Mouse (Mus musculus): ENCODE measurements around the gene Tspan31.
"Not testable (repeated sequence)": the region's sequence is repeated elsewhere in the genome, so short reads cannot be mapped to it uniquely, and the experiment has no call there.

Tspan31 gene

DNA sequence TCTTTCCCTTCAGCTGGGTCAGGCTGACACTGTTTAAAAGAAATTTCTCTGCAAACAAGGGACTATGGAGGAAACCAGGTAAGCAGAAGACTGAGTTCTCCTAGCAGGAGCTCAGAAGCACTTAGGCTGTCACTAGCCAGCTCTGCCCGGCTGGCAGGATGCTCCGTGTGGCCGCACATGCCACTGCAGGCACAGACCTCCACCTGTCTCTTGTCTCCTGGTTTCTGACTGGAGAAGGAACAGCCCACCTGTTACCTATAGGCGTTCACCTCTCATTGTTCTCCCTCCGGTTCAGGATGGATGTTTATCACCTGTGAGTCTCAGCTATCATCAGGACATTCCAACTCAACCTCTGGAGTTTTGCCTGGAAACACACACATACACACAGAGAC, 13.8 kb upstream of the Tspan31 start:
- DNase-seq (ENCODE audit: low spot score), result no peak

DNA sequence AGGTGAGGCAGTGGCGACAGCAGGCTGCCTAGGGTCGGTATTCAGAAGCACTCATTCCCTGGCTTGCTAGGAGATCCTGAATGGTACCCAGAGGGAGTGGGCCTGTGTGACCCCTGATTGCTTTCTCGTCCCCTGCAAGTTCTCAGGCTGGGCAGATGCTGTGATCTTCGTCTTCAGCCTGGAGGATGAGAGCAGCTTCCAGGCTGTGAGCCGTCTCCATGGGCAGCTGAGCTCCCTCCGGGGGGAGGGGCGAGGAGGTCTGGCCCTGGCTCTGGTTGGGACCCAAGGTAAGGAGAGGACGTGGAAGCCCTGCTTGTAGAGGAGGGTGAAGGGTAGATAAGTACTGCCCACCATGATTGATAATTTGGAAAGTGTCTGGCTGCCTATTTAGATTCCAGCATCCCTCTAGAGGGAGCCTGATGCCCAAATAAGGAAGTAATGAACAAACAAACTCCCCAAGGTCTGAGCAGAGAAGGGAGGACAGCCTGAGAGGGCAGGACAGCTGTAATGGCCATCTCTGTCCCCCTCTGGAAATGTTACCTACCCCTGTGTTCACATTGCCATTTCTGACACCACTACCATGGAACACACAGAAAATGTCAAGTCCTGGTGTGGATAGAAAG, 13.3 kb upstream of the Tspan31 start:
- DNase-seq (ENCODE audit: low spot score), result no peak

DNA sequence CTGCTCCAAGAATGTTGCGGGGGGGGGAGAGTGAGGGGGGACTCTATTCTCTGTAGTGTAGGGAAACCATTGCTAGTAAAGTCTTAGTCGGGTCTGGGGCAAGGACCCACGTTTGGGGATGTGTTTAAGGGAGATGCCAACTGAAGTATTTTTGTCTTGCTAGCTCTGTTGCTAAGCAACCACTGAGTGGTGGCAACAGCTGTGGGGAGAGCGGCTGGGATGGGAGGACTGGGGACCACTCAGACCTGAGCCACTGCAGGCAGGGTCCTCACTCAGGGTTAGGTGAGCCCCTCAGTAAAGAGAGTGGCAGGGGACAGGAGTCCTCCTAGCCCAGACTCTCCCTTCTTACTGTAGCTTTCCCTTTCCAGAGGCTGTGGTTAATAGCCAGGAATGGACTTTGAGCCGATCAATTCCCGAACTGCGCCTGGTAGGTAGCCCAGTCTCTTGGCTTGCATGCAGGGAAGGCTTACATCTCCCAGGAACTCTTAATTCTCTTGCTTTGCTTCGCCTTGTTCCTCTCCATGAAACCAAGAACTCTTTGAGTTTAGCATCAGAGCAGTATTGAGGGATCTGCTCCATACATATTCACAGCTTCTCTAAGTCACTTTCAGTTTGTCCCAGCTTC, 12.0 kb upstream of the Tspan31 start:
- no peak for DNase-seq (ENCODE audit: low spot score)

DNA sequence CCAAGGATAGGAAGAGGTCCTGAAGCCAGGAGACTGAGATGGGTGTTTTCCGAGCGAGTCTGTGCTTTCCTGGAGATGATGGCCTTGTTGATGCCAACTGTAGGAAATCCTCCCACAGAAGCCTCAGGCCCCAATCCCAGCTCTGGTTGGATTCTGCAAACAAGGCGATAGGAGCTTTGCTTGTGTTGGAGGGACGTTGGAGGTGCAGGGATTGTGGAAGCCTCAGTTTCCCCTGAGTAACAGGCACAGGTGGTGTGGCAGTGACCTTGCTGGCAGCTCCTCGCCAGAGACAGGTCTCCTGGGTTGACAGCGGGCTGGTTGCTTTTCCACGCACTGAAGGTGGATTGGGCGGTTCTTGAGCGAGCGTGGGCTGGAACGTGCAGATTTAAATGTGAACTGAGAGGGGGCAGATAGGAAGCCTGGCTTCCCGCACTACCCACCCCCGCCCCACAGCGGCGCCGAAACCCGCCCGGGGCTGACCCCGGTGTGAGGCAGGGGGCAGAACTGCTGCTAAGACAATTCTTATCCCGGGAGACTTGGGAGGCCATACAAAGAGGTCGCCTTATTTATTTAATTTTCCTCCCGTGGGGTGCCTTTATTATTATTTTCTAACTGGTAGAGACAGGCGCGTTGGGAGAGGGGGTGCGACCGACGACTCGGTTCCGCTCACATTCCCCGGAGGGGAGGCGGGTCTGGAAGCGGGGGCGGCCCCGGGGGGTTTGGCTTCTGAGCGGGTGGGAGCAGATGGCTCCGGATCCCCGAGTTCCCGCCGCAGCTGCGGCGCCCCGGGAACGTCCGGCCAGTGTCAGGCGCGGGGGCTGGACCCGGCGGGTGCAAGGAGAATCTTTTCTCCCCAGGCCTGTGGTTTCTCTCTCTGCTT, 11.1 kb upstream of the Tspan31 start:
- no peak for DNase-seq (ENCODE audit: low spot score)

DNA sequence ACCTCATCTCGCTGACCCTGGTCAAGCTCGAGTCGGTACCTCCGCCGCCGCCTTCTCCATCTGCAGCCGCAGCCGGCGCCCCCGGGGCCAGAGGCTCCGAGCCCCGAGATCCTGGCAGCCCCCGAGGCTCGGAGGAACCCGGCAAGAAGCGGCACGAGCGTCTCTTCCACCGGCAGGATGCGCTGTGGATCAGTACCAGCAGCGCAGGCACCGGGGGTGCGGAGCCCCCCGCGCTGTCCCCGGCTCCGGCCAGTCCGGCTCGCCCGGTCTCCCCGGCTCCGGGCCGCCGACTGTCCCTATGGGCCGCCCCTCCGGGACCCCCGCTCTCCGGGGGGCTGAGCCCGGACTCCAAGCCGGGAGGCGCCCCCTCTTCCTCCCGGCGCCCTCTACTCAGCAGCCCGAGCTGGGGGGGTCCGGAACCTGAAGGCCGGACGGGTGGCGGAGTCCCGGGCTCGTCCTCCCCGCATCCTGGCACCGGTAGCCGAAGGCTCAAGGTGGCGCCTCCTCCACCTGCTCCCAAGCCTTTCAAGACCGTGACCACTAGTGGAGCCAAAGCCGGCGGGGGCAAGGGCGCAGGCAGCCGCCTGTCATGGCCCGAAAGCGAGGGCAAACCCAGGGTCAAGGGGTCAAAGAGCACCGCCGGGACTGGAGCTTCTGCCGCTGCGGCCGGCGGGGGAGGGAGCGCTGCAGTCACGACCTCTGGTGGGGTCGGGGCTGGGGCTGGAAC, 9.8 kb upstream of the Tspan31 start:
- no peak for DNase-seq (ENCODE audit: low spot score)

DNA sequence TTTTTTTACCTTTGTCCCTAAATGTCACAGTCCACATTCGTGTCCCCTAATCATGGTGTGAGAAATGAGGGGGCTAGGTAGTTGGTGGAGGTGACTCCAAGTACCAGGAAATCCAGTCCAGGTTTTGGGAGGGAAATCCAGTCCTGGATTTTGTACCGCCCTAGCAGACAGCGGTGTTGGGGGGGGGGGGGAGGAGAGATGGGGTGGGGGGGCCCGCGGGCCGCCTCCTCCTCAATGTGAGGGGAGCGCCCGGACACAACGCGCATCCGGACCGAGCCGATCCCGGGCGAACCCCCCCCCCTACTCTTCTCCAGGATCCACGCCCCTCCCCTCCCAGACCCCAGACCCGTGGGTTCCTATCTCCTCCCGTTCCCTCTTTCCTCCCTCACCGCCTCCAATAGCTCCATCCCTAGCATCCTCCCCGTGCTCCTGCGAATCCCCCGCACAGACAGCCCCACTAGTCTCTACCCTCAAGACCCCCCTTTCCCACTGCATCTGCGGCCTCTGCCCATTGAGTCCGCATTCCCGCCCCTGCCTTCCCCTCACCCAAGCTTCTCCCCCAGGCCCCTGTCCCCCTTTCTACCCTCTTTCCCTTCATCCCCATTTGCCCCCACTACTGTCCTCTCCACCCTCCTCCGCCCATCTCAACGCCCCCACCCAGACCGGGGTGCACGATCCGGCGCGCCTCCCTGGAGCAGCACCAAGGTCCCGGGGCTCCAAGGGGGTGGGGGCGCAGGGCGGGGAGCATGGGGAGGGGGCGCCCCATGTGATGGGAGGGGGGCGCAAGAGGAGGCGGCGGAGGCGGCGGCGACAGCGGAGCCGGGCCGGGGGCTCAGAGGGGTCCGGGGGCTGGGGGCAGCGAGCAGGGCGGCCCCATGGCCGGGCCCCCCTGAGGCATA, 8.9 kb upstream of the Tspan31 start:
- no peak for DNase-seq (ENCODE audit: low spot score)

DNA sequence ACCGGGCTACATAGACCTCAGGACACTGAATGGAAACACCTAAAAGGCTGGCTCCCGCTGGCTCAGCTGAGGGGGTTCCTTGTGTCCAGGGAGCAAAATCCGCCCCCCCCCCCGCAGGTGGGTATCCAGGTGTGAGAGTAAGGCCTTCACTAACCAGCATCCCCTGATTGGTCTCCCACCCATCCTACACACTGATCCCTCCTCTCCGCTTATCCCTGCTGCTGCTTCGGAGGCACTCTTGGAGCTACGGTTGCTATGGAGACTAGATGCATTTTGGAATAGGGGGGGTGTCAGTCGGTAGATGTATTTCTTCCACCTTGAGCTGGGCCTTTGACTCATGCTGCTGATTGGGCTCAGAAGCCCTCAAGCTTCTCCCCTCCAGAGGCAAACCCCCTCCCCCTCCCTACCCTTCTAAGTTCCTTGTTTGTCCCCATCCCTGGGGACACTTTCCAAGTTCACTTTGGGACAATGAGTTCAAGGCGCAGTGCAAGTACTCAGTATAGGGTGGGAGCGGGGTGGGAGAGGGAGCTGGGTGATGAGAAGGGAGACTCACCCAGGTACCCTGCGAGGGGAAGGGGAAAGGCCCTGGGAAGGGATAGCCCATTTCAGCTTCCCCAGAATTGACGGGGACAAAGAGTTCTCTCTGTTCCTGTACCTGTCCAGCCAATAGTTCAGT, 8.1 kb upstream of the Tspan31 start:
- DNase-seq (ENCODE audit: low spot score), result no peak

DNA sequence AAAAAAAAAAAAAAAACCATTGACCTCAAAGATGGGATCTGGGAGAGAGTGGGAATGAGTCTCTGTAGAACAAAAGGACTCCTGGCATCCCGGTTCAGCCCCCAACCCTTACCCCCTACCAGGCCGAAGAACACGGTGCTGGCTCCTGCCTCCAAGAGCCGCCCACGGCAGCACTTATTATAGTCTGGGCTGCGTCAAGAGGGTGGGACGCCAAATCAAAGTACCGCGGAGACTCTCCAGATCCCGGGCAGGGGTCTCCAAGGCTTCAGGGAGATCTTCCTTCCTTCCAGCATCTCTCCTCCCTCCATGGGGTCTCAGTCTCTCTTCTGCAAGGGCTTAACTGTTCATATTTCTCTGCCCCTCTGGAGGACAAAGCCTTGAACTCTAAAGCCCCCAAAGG, 7.5 kb upstream of the Tspan31 start:
- DNase-seq (ENCODE audit: low spot score), result no peak

DNA sequence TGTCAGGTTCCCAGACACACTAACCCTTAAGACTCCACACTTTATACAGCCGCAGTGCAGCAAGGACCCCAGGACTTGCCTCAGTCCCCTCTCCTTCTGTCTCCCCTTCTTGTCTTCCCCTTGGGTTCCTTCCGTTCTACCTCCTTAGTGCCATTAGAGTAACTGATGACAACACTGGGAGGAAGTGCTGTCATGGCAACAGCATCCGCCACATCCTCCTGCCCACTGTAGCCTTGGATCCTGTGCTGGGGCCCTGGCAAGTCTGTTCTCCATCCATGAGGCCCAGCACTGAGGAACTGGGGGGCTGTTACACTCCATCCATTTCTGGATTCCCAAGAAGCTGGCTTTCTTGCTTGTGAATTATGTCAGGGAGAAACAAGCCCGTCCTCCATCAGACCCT, 6.0 kb upstream of the Tspan31 start:
- no peak for DNase-seq (ENCODE audit: low spot score)

DNA sequence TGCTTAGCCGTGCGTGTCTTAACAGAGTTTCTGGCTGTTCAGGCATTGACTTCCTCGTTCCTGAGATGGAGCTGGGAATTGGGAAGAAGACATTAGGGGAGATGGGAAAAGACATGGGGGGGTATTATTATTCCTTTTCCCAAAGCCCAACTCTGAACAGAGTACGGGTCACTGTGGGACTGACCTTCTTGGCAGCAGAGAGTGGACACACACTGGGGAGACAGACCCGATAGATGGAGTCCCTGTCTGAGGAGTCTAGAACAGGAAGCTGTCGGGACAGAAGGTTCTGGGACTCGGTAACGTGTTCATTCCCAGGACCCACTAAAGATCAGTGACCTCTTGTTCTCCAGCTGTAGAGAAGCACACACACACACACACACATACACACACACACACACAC, 5.6 kb upstream of the Tspan31 start:
- DNase-seq (ENCODE audit: low spot score), result no peak

DNA sequence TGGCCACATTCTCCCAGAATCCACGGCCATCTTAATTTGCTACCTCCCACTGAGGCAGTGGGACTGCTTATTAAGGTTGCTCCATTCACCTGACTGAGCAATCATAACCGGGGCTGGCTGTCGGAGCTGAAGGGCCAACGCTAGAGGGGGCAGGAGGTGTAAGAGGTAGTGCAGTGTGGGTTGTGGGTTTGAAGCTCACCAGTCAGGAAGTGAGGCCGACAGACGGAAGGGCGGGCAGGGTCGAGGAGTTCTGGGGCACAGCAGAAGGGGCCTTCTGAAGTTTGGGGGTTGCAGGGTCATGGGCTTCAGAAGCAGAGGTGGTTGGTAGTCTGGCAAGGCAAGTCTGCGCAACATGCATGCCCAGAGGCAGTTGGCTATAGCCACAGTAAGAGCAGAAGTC, 5.0 kb upstream of the Tspan31 start, which contains the start of gene Agap2:
Agap2 (plus strand) TSS at position 205 of the 400 bp plus-strand sequence.
- no peak for DNase-seq (ENCODE audit: low spot score)

DNA sequence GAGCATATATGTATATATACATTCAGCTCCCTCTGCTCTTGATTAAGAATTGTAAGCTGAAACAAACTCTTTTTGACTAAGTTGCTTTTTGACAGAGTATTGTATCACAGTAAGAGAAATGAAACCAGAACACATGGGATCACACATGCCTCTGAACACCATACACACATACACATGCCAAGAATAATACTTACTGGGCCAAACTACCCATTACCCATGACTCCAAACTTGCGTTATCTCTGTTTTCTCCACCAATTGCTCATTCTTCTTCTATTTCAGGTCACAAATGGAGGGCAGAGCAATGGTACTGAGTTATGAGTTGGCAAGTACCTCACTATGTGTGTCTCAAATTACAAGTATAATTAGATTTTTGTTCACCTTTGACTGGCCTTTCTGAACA, 3.9 kb upstream of the Tspan31 start:
- DNase-seq (ENCODE audit: low spot score), result no peak

DNA sequence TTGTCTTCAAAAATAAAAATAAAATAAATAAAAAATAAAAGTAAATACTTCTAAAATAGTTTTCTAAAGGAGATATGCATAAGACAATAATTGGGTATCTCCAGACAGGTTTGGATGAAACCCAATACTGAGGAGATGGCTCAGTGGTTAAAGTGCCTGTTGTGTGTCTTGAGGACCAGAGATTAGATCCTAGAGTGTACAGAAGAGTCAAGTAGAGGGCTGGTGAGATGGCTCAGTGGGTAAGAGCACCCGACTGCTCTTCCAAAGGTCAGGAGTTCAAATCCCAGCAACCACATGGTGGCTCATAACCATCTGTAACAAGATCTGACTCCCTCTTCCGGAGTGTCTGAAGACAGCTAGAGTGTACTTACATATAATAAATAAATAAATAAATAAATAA, 2.9 kb upstream of the Tspan31 start:
- not testable (repeated sequence) for DNase-seq (ENCODE audit: low spot score)

DNA sequence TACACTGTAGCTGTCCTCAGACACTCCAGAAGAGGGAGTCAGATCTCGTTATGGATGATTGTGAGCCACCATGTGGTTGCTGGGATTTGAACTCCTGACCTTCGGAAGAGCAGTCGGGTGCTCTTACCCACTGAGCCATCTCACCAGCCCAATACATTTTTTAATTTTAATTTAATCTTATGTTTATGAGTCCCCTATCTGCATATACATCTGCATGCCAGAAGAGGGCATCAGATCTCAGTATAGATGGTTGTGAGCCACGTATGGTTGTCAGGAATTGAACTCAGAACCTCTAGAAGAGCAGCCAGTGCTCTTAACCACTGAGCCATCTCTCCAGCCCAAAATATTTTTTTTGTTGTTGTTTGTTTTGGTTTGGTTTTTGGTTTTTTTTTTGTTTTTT, 2.2 kb upstream of the Tspan31 start:
- DNase-seq (ENCODE audit: low spot score), result not testable (repeated sequence)

DNA sequence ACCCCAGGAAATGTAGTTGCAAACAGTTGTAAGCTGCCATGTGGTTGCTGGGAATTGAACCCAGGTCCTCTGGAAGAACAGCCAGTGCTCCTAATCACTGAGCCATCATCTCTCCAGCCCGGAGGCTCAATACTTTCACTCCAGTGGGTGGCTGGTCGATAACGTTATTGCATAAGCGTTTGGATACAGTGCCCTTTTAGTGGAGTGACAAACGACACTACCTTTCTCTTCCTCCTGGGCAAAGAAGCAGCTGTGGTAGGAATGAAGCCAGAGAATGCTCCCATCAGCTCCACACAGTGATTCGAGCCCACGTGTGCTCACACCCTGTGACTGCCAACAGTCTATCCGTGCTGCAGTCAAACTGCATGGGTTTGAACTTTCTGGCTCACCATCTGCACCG, 1.1 kb upstream of the Tspan31 start:
- no peak for DNase-seq (ENCODE audit: low spot score)

DNA sequence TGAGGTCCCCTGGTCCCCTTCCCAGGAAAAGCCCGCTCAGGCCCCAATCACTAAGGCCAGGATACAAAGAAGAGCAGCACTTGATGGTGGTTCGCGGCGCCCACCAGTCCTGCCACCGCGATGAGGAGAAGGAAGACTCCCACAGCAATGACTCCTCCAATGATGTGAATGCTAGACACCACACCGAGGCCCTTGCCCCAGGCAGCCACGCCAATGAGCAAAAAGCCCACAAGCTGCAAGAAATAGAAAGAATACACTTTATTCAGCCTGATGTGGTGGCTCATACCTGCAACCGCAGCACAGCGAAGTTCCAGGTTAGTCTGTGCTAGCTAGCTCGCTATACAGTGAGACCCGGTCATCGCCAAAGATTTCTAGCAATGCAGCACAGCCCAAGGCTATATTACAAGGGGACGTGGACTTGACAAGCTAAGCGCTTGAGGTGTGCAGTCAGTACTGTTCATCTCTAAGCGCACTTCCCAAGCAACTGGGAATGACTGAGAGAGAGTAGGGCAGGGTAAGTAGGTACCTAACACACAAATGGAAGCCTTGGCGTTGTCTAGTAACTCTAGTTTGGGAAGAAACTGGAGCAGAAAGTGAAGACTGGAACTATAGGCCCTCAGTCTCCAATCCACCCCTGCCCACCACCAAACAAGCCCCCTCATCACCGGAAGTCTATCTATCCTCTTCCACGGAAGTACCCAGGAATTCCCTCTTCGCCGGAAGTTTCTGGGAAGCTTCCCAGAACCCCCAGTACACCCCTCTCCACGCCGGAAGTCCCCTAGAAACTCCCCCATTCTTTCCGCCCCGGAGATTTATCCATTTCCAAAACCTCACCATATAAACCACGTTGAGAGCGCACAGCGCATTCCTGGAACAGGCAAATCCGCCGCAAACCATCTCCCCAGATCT, 529 bp downstream of the Tspan31 start:
- DNase-seq (ENCODE audit: low spot score), result no peak

DNA sequence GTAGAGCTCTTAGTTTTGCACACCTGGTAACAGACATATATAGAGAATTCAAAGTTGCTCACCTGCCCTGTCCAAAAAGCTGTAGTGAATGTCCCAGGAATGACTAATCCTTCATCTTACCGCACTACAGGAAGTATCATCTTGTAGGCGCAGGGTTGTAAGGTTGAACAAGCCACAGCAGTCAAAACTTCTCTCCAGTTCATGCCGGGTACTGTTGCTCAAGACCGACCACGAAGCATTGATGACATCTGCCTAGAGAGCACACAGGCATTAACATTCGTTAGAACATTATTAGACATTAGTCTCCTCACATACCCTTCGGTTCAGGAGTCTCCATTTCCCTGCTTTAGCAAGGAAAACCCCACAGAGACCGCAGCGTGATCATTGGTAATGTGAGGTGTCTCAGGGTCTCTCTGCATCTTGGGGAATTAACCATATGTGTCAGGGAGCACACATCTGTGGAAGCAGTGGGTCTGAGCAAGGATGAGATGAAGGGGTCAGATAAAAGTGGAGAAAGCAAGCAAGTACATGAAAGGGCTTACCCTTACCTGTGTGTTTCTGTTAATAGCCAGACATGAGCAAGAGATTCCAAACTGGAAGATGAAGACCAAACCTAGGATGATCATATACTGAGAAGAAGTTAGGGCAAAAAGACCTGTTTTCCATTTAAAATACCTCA, 1.6 kb downstream of the Tspan31 start:
- DNase-seq (ENCODE audit: low spot score), result no peak

DNA sequence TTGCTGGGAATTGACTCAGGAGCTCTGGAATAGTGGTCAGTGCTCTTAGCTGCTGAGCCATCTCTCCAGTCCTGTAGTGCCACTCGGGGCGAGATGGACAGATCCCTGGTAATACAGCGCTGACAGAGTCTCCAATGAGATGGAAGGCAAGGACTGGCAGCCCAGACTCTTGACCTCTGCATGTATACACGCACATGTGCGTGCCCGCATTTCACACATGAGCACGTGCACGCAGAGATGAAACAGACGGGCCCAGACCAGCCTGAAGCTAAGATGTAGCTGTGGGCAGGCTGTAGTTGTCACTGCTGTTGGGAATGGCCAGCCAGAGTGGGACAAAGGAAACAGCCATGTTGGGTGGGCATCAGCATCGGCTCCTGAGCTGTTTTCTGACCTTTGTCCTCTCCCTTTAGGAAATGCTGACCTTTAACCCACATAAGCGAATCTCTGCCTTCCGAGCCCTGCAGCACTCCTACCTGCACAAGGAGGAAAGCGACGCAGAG, 3.5 kb downstream of the Tspan31 start:
- DNase-seq (ENCODE audit: low spot score), result no peak

DNA sequence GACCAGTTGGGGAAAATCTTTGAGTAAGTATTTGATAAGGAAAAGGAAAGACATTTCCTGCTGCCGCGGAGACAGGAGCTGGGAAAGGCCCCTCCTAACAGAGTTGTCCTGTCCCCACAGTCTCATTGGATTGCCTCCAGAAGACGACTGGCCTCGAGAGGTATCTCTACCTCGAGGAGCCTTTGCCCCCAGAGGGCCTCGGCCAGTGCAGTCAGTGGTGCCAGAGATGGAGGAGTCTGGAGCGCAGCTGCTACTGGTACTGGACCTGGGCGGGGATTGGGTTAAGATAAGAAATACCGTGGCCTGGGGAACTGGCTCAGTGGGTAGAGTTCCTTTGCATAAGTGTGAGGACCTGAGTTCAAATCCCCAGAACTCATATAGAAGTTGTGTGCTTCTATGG, 4.1 kb downstream of the Tspan31 start:
- no peak for DNase-seq (ENCODE audit: low spot score)

All from urinary bladder, postnatal 25 days (tissue).